Mouse (Mus musculus) spleen, postnatal 10 days (tissue): ENCODE measurements at regions not wholly inside any gene's neighbourhood (a gene's known extent, or its start where the extent isn't known, plus 50 kb on each side); places are given as distances from the start of the nearest gene placed in this dataset.
A peak's percentile ranks its signal among the peaks of the same experiment; 100 is the strongest.

Experiments
- DNase-seq, 2 experiments: peaks; one replicate each; pipeline ENCODE4 v3.0.0; 2021 to 2022; ENCODE audit warnings: low spot score in 2 of 2

DNA sequence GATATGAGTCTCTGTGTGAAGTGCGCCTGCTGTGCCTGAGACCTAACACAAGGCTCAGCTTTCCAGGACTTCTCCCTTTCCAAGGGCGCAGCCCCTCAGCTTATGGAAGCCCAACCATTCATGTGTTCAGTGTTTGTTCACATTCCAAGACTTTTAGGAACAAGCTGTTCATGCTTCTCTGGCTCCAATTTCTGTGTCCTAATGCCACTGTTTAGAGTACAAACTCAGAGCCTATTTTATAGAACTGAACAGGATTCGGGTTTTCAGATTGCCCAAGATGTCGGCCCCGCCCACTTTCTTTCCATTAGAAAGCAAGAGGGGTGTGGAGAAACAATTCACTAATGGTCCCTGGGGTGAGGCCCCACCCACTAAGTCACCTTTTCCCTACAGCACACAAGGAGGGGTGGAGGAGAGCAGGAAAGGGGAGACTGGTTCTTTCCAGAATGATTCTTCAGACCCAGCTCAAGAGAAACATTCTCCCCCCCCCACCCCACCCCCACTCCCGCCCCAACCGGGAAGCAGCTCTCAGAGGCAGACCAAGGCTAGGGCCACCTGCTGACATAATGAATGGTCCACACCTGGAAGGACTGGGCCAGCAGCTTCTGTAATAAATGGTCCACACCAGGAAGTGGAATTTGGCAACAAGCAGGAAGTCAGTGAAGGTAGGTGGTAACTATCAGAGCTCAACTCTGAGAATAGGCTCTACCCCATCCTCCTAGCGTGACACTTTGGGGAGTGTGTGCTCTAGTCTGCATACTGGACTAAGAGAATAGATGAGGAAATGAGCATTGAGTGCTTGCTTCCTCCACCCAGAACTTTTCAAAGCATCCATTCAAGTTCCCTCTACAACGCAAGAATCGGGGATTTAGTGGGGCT, 120.2 kb upstream of the Zfp648 start:
- no peak for DNase-seq

DNA sequence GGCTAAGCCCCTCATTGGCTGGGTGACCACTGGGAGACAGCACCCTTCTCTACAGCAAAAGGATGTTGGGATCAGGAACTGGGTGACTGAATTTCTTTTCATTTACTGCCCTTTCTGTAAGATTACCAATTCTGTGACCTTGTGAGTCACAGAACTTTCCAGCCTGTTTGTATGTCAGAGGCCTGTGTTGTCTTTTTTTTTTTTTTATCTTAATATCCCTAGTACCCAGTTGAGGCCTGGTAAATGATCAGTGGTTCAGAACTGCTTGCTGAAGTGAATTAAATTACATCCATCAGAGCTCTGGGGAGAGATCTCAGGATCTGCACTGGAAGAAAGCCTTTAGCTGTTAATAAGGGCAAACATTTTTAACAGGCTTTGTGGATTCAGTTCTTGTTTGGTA, 114.8 kb upstream of the Zfp648 start:
- DNase-seq = no peak

DNA sequence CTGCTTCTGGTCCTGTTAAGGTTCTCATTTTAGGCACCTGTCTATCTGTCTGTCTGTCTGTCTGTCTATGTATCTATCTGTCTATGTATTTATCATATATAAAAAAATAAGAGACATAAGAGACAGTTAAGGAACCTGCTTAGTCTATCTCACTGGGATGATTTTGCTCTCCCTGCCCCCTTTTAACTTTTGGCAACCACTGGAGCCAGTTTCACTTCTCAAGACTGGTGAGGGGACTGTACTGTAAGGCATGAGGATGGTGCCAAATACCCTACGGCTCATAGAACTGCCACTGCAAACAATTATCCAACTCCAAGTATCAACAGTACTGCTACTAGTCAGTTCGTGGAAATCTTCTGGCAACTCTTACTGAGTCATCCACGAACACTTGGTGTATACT, 111.2 kb upstream of the Zfp648 start:
- DNase-seq = no peak

DNA sequence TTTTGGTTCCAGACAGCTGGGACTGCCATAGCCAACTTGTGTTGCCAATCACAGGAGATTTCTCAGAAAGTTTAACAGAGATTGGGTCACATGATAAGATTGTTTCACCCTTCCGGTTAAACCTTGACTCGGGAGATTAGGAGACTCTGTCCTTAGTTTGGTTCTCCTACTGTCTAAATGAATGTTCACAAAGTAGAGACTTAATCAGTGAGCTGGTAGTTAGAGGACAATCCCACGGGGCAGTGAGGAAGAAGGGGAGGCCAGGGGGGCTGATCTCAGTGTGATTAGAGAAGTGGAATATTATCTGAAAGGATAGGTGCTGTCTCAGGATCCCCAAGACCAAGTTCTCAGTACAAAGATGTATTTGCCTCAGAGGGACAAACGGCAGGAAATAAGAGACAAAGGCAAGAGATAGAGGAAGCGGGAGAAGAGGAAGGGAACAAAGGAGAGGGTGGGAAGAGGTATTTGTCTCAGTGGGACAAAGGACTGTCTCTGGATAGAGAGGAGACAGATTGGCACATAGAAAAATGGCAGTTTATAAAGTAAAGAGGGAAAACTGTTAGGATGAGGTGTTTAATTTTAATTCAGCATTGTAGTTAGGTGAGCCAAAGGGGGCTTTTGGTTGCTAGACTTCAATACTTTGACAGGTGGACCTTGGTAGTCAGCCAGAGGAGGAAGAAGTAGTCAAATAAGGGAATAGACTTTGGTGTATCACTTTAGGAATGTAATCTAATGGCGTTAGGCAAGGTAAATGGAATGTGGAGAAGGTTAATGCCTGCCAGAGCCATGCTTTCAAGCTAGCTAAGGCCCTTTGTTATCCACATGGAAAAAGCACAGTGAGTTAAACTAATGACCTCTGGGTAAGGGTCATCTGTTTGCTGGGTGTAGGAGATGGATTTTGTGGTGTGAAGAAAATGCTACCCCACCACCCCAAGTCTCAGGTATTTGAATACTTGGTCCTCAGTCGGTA, 110.2 kb upstream of the Zfp648 start:
- DNase-seq = no peak

DNA sequence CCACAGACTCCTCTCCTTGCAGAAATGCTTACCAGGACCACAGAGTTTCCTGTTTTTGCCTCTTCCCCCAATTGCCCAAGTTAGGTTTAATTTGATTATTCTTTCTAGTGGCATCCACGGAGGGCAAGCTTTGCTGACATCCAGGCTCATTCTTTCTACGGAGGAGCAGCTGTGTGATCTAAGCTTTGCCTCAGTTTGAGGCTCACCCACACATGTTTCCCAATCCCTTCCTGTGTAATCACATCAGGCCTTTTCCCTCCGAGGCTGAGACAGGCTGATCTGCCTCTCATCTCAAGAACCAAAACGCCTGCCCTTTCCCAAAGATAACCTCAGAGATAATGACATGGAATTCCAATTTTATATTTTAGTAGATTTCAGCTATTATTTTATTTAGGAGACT, 107.4 kb upstream of the Zfp648 start:
- DNase-seq = no peak

DNA sequence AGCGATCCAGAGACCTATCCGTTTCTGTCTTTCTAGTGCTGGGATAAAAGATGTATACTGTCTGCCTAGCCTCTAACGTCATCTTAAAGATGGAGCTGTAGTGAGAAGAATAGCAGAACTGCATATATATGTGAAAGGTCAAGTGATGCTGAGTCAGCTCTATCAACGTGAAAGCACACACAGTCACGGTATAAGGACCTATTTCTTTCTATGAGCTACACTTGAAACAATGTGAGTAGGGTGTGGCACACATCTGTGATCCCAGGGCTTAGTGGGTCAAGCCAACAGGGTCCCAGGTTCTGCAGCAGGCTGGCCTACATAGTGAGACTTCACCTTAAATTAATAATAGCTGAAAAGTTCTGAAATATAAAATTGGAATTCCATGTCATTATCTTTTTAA, 106.6 kb upstream of the Zfp648 start:
- no peak for DNase-seq

DNA sequence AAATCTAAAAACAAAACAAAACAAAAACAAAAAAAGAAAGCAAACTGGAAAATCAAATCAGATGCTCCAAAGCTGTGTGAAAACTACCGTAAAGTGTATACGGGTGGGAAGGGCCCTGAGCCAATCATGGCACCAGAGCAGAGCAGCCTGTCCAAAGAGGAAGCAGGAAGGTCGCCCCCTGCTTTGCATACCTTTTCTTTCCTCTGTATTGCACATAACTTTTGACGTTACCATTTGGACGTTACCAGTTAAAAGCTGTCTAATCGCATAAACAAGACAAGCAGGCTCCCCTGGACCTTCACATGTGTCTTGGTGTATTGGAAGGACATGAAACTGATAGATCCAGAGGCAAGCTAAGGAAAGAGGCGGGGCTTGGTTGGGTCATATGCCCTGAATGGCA, 104.9 kb upstream of the Zfp648 start:
- no peak for DNase-seq

DNA sequence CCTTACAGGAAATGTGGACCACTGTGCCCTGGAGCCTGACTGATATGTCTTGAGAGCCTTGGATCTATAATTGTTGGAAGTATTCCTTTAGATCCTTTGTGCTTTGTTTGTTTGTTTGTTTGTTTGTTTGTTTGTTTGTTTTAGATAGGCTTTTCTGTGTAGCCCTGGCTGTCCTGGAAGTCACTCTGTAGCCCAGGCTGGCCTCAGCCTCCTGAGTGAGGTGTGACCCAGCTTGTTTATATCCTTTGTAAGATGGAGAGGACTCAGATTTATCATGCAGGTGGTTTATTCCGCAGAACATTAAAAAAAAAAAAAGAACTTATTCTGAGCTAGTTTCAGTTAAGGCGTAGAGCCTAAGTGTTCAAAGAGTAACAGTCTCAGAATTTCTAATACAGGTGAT, 104.1 kb upstream of the Zfp648 start:
- no peak for DNase-seq

DNA sequence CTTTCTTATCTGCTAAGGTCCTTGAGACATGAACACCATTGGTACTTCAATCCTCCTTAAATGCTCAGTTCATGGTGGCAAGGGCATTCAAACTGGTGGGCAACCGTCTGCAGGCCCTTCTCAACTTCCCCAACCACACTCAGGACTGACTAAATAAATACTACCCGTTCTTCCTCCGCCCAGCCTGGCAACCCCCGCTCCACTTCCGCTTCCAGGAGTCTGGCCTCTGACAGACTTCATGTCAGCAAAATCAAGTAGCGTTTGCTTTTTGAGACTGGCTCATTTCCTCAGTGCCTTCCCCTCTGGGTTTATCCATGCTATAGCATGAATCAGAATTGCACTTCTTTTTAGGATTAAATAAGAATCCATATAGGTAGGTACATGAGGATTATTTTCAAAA, 103.3 kb upstream of the Zfp648 start:
- DNase-seq = peak in 1 of 2 experiments; percentile 52

DNA sequence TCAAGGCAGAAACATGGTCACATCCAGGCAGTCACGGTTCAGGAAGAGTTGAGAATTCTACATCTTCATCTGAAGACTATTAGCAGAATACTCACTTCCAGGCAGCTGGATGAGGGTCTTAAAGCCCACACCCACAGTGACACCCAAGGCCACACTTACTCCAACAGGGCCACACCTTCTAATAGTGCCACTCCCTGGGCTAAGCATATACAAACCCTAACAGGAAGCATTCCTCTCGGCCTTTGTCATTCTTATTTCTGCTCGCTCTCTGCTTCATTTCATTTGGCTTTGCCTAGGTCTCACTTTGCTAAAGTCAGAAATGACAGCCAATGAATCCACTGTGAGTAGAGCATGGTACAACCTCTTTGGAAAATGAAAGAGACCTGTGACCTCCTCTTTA, 100.4 kb upstream of the Zfp648 start:
- DNase-seq = no peak

DNA sequence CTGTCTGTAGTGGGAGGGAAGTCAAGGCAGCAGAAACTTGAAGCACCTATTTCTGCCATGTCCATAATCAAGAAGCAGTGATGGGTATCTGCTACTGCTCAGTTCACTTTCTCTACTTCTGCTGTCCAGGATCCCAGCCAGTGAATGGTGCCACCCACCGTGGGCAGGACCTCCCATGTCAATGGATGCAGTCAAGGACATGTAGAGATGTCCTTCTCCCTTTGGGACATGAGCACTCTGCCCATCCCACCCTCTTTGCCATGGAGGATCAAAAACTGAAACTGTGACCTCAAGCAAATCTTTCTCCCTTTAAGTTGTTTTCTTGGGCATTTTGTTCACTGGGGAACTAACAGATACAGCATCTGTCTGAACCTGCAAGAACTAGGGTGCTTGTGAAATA, 99.6 kb upstream of the Zfp648 start:
- peak in 1 of 2 experiments; percentile 28 for DNase-seq

DNA sequence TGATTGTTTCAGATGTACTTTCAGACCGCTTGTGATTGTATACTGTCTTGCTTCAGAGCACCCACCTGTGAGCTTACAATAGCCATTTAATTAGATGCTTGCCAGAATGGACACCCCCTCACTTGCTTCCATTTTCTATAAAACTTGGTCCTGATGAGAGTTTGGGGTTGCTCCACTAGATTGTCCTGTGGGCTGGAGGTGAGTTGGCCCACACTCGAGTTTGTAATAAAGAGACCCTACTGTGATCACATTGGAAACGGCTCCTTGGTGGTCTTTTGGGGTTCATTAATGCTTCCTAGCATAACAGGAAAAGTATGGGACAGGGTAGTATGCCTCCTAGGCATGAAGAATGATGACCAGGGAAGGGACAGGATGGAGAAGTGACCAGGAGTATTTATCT, 98.8 kb upstream of the Zfp648 start:
- no peak for DNase-seq

DNA sequence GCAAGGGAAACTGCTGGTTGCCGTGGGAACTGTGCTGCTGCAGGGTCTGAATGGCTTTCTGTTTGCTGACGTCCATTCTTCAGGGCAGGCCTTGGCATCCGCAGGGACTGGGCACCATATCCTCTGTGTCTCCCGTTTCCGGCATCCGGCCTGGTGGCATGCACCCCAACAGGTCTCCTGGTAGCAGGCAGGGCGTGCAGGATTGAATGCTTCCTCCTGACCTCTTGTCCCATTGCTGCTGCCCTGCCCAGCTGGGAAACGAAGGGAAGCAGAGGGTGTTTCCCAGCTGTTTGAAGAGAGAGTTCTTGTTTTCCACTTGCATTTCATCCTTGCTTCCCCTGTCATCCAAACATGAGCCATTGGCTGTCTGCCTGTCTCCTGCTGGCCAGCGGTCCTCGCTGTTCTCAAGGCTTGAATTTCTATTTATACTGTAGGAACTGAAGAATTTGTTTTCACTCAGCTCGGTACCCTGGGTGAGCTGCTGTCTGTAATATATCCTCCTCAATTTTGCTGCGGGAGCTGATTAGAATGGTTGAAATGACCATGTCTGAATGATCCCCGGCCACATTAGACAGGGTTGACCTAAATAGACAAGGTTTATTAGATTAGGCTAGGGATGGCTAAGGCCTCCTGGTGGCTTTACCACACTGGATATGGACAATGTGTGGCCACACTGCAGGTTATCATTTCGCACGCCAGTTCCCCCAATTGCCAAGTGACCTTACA, 98.0 kb upstream of the Zfp648 start:
- DNase-seq = peak in 1 of 2 experiments; percentile 22

DNA sequence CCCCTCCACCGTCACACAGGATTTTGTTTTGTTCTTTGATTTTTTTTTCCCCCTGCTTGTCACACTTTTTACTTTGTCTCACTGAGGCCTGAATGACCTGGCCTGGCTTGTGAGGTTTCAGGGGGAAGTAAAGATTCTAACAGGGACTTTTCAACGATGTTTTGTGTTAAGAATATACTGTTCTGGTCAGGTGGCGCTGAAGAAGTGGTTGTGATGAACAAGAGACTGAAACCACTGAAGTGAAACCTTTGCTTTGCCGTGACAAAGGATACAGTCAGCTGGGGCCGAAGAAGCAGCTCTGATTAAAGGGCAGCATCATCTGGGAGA, 97.4 kb upstream of the Zfp648 start:
- peak in 1 of 2 experiments; percentile 25 for DNase-seq

DNA sequence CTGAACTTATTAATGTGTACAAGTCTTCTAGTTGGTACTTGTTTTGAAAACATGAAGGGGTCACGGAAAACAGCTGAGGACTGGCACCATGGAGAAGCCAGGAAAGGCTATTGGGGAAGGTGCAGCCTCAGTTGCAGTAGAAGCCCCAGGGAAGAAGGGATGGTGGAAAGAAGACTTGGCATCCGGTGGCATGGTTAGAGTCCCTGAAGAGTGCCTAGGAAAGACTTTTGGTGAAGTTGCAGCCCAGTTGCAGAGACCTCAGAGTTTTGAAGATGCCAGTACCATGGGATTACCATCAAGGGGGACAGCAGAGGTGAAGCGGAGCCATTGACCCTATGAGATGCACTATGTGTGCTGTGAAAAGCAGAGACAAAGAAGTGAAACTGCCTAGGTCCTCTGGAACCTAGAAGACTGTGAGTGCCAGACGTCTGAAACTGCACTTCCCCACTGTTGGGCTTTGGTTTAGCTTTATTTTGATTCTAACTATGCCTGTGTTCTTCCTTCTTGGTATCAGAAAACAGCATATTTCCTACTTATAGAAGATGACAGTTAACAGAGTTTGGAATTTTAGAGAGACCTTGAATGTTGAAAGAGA, 96.9 kb upstream of the Zfp648 start:
- no peak for DNase-seq

DNA sequence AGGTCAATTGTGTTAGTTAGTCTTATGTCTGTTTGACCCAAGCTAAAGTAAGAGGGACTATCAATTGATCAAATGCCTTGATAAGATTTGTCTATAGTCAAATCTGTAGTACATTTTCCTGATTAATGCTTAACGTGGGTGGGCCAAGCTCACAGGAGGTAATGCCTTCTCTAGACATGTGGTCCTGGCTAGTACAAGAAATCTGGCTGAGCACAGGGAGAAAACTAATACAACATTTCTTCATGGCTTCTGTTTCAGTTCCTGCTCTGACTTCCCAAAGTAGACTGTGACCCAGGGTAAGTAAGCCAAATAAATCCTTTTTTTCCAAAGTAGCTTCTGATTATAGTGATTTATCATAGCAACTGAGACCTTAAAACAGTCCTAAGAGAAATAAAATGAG, 96.2 kb upstream of the Zfp648 start:
- no peak for DNase-seq

DNA sequence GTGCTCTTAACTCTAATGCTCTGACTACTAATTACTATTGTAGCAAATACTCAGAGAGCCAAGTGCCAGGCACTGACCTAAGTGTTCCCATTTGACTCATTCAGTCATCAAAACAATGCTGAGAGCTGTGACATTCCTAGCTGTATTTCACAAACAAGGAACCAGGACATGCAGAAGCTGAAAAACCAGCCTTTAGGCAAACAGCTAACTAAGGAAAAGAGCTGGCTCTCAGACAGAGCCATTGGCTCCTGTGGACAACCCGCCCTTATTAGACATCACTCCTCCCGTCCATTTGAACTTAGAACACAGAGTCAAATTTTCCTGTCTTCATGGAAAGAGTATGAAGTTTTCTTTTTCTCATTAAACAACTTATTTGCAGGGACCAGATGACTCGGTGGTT, 88.5 kb upstream of the Zfp648 start:
- DNase-seq = no peak

DNA sequence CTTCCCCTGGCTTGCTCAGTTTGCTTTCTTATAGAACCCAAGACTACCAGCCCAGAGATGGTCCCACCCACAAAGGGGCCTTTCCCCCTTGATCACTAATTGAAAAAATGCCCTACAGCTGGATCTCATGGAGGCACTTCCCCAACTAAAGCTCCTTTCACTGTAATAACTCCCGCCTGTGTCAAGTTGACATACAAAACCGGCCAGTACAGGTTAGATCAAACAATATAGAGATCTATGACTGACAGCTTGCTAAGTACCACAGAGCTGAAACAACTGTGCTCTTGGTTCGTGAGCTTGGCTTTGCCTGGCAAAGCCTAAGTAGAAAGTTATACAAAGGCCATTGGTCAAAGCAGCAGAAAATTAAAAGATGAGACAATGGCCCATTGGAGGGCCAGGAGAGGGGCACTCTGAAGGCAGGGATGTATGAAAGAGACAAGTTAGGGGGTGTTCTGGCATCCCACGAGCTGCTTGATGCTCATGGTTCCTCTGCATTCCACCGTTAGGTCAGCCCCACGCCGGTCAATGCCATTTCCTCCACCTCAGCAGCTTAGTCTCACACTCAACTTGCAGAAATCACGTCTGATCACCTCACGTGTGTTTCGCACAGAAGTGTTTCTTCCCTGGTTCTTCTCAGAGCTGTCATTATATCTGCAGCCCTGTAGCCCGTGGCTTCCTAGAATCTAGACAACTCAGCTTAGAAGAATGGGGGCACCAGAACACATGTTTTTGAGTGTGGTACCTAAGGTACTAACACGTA, 87.5 kb upstream of the Zfp648 start:
- DNase-seq = no peak

DNA sequence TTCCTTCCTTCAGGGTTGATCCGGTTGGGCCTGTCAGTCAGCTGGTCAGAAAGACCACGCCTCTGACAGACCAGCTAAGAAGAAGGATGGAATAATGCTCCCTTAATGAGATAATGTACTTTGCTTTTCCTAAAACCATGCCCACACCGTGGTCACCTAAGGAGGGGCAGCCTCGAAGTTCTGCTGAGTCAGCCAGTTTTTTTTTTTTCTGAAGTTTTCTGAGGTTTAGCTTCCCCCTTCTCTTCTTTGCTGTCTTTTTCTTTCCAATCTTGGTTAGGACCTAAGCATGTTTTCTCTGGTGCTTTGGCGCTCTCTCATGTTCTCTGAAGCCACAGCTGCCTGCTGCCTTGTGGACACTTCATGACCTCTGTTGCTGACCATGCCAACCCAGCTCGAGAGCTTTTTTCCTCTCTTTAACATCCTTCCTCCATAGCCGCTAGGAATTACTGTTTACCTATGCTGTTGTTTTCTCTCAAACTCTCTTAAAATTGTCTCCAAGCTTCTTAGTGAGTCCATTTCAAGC, 84.7 kb upstream of the Zfp648 start:
- no peak for DNase-seq

DNA sequence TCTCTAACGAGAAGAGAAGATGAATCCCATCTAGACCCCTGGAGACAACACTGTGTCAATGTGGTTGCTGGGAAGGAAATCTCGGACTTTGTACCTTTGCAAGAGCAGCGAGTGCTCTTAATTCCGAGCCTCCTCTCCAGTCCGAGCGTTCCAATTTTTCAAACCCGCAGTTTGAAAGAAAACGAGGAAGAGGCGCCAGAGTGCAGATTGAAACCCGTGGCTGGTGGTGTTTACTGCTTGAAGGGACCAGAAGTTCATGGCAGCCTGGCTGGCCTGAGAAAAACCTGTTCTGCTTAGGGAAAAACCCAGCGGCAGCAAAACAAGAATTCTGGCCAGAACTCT, 83.7 kb upstream of the Zfp648 start:
- no peak for DNase-seq
